8 mouse cellular contexts compared by ENCODE assay signal in the genomic region with DNA sequence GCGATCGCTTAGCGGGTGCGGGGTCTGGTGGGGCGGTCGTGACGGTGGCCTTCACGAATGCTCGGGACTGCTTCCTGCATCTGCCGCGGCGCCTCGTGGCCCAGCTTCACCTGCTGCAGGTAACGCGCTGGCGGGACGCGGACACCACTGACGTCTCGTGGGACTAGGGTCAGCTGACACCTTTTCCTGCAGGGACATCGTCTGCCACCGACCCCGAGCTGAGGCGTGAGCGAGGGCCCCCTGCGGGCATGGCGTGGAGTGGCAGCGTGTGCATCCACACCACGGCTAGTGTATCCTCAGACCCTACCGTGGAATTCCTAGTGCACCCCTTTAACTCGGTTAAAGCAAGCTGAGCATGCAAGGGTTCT. TPM values are rescaled to one million over a fixed set of nuclear protein-coding genes. Genes with fewer than 3 reads are reported as not detected.
A peak's percentile ranks its signal among the peaks of the same experiment; 100 is the strongest.
DNase-seq lines count a peak whose midpoint lies in the region; ATAC-seq and TF ChIP-seq lines count a peak whose summit lies in the region.

Gene Rbm48, minus strand, starts transcription at position 187 of the 368 bp plus-strand sequence.

- H3K4me3 ChIP-seq in heart, embryonic 10.5 days, result peak within 1 kb of the TSS; percentile 87
- peak within 1 kb of the TSS; percentile 75 for H3K4me3 ChIP-seq in kidney, embryonic 15.5 days (replicated peaks)
- peak within 1 kb of the TSS; percentile 84 for H3K4me3 ChIP-seq in limb, embryonic 15.5 days
- peak within 1 kb of the TSS; percentile 72 for H3K4me3 ChIP-seq in midbrain, postnatal 0 days (ENCODE audit: low read depth, low read length)

- TF ChIP-seq CTCF in brain, embryonic 14.5 days (IDR thresholded peaks at IDR 0.05; ENCODE audit: borderline replicate concordance, extremely low read depth, insufficient read depth, insufficient read length), result peak; percentile 69
- TF ChIP-seq CTCF in midbrain, postnatal 0 days (IDR thresholded peaks at IDR 0.05), result peak; percentile 74

- peaks cover 6% of the 10 kb centered on the region for H3K36me3 ChIP-seq in heart, embryonic 10.5 days
- peaks cover 17% of the 10 kb centered on the region for H3K36me3 ChIP-seq in kidney, embryonic 15.5 days
- H3K36me3 ChIP-seq in limb, embryonic 15.5 days, result peaks cover 7% of the 10 kb centered on the region
- peaks cover 7% of the 10 kb centered on the region for H3K36me3 ChIP-seq in midbrain, postnatal 0 days (ENCODE audit: insufficient read depth, low read length)

- under 1% methylated on average over 31 of the region's 31 CpGs for WGBS in heart, embryonic 10.5 days
- under 1% methylated on average over 31 of the region's 31 CpGs for WGBS in kidney, embryonic 15.5 days
- WGBS in limb, embryonic 15.5 days, result under 1% methylated on average over 31 of the region's 31 CpGs
- WGBS in midbrain, postnatal 0 days, result under 1% methylated on average over 31 of the region's 31 CpGs

- H3K27me3 ChIP-seq in heart, embryonic 10.5 days (ENCODE audit: insufficient read depth, poor library complexity, severe bottlenecking), result no peaks in the 10 kb centered on the region
- H3K27me3 ChIP-seq in kidney, embryonic 15.5 days, result no peaks in the 10 kb centered on the region
- H3K27me3 ChIP-seq in limb, embryonic 15.5 days, result no peaks in the 10 kb centered on the region
- no peaks in the 10 kb centered on the region for H3K27me3 ChIP-seq in midbrain, postnatal 0 days (ENCODE audit: insufficient read depth, low read length)

- peak; percentile 88 for ATAC-seq in erythroblast, adult 5-6 weeks (replicated peaks; ENCODE audit: low FRiP score, poor library complexity, severe bottlenecking)
- peak; percentile 87 for ATAC-seq in kidney, embryonic 15.5 days (replicated peaks; ENCODE audit: low FRiP score)
- peak; percentile 74; the same call in 1 of the 2 replicates for ATAC-seq in limb, embryonic 15.5 days (ENCODE audit: insufficient number of reproducible peaks, low FRiP score, low TSS enrichment, low read depth)
- ATAC-seq in midbrain, postnatal 0 days (ENCODE audit: low FRiP score), result peak; percentile 91

- H3K9me3 ChIP-seq in heart, embryonic 10.5 days, result no peaks in the 10 kb centered on the region
- H3K9me3 ChIP-seq in kidney, embryonic 15.5 days (replicated peaks), result no peaks in the 10 kb centered on the region
- no peaks in the 10 kb centered on the region for H3K9me3 ChIP-seq in limb, embryonic 15.5 days
- no peaks in the 10 kb centered on the region for H3K9me3 ChIP-seq in midbrain, postnatal 0 days (ENCODE audit: low read length)

- peak; percentile 84 for DNase-seq in CD4-positive helper T cell, adult 2 months (ENCODE audit: low read depth, low spot score)
- DNase-seq in brain, embryonic 14.5 days (ENCODE audit: low read depth), result peak; percentile 90
- DNase-seq in heart, embryonic 10.5 days (ENCODE audit: low spot score), result peak; percentile 89
- peak; percentile 91 for DNase-seq in midbrain, postnatal 0 days (ENCODE audit: low spot score)
- peak; percentile 65 to 74 for DNase-seq in spleen, postnatal 14 days (ENCODE audit: low spot score in 2 of 2)

- H3K4me1 ChIP-seq in heart, embryonic 10.5 days, result peaks cover 13% of the 10 kb centered on the region
- peaks cover 20% of the 10 kb centered on the region for H3K4me1 ChIP-seq in kidney, embryonic 15.5 days
- peaks cover 15% of the 10 kb centered on the region for H3K4me1 ChIP-seq in limb, embryonic 15.5 days
- peaks cover 7% of the 10 kb centered on the region; the same call in 1 of the 2 replicates for H3K4me1 ChIP-seq in midbrain, postnatal 0 days (ENCODE audit: insufficient read depth, low read length)

- no peak for TF ChIP-seq POLR2A in brain, embryonic 14.5 days (IDR thresholded peaks at IDR 0.05; ENCODE audit: borderline replicate concordance, extremely low read depth, insufficient read depth, insufficient read length, poor library complexity, severe bottlenecking)

- H3K9ac ChIP-seq in kidney, embryonic 15.5 days, result peak within 1 kb of the TSS; percentile 75
- H3K9ac ChIP-seq in limb, embryonic 15.5 days, result peak within 1 kb of the TSS; percentile 57
- peak within 1 kb of the TSS; percentile 77 for H3K9ac ChIP-seq in midbrain, postnatal 0 days (replicated peaks; ENCODE audit: low read length, poor library complexity, severe bottlenecking)

- H3K4me2 ChIP-seq in kidney, embryonic 15.5 days, result peak within 1 kb of the TSS; percentile 82
- peak within 1 kb of the TSS; percentile 79 for H3K4me2 ChIP-seq in limb, embryonic 15.5 days
- peak within 1 kb of the TSS; percentile 72 for H3K4me2 ChIP-seq in midbrain, postnatal 0 days (ENCODE audit: low read depth, low read length, poor library complexity, severe bottlenecking)

- H3K27ac ChIP-seq in heart, embryonic 10.5 days, result peak within 1 kb of the TSS; percentile 90
- H3K27ac ChIP-seq in kidney, embryonic 15.5 days, result peak within 1 kb of the TSS; percentile 73
- peak within 1 kb of the TSS; percentile 78 for H3K27ac ChIP-seq in limb, embryonic 15.5 days
- H3K27ac ChIP-seq in midbrain, postnatal 0 days (ENCODE audit: low read depth, low read length), result peak within 1 kb of the TSS; percentile 87

RNA-seq across cellular contexts. Expression of gene Rbm48, which starts in this region (rescaled TPM):
- polyA plus RNA-seq in brain, embryonic 14.5 days (2012; rRNA removed), result 11.2 and 12.3 TPM in 2 replicates
- total RNA-seq in erythroblast, adult 5-6 weeks (2015; ENCODE audit: low replicate concordance), result 3.1 and 3.5 TPM in 2 replicates
- 9.9 and 22.0 TPM in 2 replicates for total RNA-seq in erythroblast, adult 5-6 weeks (2017; ENCODE audit: low replicate concordance)
- polyA plus RNA-seq in heart, embryonic 10.5 days (2016; fragmentation: Nextera tagmentation; extraction: Ambion mirVana), result 10.9 and 11.4 TPM in 2 replicates
- 14.1 and 15.1 TPM in 2 replicates for polyA plus RNA-seq in kidney, embryonic 15.5 days (2015; fragmentation: Nextera tagmentation; extraction: Ambion mirVana)
- 13.6 and 15.4 TPM in 2 replicates for polyA plus RNA-seq in limb, embryonic 15.5 days (2015; fragmentation: Nextera tagmentation; extraction: Ambion mirVana)
- total RNA-seq in midbrain, postnatal 0 days (2014; rRNA removed), result 14.5 and 17.0 TPM in 2 replicates
- polyA plus RNA-seq in midbrain, postnatal 0 days (2015; fragmentation: Nextera tagmentation; extraction: Ambion mirVana), result 18.3 and 19.3 TPM in 2 replicates

Comparison
In these comparisons a context has a peak if more than half of its experiments do, and no peak if none do; other contexts are left out.
1. Peak in every context shown above with its lines: DNase-seq, ATAC-seq, H3K4me3 ChIP-seq and H3K27ac ChIP-seq.